Mouse (Mus musculus): ENCODE results near the gene Rab33b. TPM values are rescaled to one million over a fixed set of nuclear protein-coding genes. Genes with fewer than 3 reads are reported as not detected.

The Rab33b gene
- polyA plus RNA-seq (2017; shearing (Covaris generic)): 10 to 100 TPM; 24.7 to 29.8 TPM

GRCm38 (mm10) chr3:51483741-51484359 is at the start of gene Rab33b:
TSS of gene Rab33b (plus strand) at chr3:51483920.

Other genes with a start within 250 kb of the Rab33b start
- 10 to 100 TPM; 83.7 to 87.5 TPM for gene Elf2, start 143.3 kb upstream of the Rab33b start, polyA plus RNA-seq (2017; shearing (Covaris generic))
- gene Mgarp, start 87.2 kb upstream of the Rab33b start, polyA plus RNA-seq (2017; shearing (Covaris generic)): 1 to 10 TPM; 5.4 to 7.7 TPM
- 100 to 1,000 TPM; 210 to 213 TPM for gene Ndufc1, start 74.9 kb upstream of the Rab33b start, polyA plus RNA-seq (2017; shearing (Covaris generic))
- gene Naa15, start 68.8 kb upstream of the Rab33b start, polyA plus RNA-seq (2017; shearing (Covaris generic)): 10 to 100 TPM; 77.6 to 84.3 TPM
- 1 to 10 TPM; 7.2 to 7.8 TPM for gene Setd7, start 77.0 kb downstream of the Rab33b start, polyA plus RNA-seq (2017; shearing (Covaris generic))
- gene Mgst2, start 176.4 kb downstream of the Rab33b start, polyA plus RNA-seq (2017; shearing (Covaris generic)): 100 to 1,000 TPM; 108 to 221 TPM

Data from activated CD4-positive, CD25-positive, alpha-beta regulatory T cell (primary cell).